ENCODE assay signal across 30 mouse cellular contexts in the genomic region with DNA sequence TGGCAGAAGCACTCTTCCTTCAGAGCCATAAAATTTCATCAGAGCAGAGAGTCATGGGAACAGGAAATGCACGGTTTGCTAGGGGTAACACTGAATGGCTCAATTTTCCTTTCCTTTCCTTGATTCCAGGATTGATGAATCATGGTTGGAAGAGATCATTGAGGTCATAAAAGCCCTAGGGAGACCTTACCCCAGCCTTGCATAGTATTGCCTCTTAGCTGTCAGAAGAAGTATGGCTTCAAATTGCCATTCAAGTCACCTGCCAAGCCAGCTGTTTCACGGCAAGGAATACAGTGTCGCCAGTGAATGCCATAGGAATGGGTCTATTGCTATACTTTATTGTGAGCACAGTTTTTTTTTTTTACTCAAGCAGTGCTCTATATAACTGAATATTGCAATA.
A peak's percentile ranks its signal among the peaks of the same experiment; 100 is the strongest.
DNase-seq lines count a peak whose midpoint lies in the region; ATAC-seq and TF ChIP-seq lines count a peak whose summit lies in the region.
"Had no signal": no experiment of that assay in that cellular context is flagged by ENCODE, and none has a peak within 500 bp of the region (broad histone marks: within the 10 kb centered on the region; RNA-seq: fewer than 3 reads in every experiment).

No protein-coding gene starts in this region.

- no peak for ATAC-seq in midbrain, embryonic 14.5 days (ENCODE audit: low FRiP score, low TSS enrichment)
- ATAC-seq in hindbrain, postnatal 0 days, result no peak
- ATAC-seq: activated CD4-positive, CD25-positive, alpha-beta regulatory T cell, adult 4 months; CD4-positive, CD25-positive, alpha-beta regulatory T cell, adult 4 months; forebrain, embryonic 13.5 days; forebrain, embryonic 16.5 days; intestine, embryonic 15.5 days had no signal

- no peak overlapping the region for H3K9ac ChIP-seq in midbrain, embryonic 14.5 days (replicated peaks; ENCODE audit: low read length)
- H3K9ac ChIP-seq in hindbrain, postnatal 0 days (replicated peaks; ENCODE audit: low read length), result no peak overlapping the region
- H3K9ac ChIP-seq: embryonic facial prominence, embryonic 13.5 days; forebrain, embryonic 13.5 days; hindbrain, embryonic 15.5 days; intestine, embryonic 15.5 days had no signal

- no peaks in the 10 kb centered on the region for H3K36me3 ChIP-seq in C2C12 (ENCODE audit: control insufficient read depth, insufficient read depth)
- no peaks in the 10 kb centered on the region for H3K36me3 ChIP-seq in midbrain, embryonic 14.5 days (ENCODE audit: control insufficient read depth, insufficient read depth, low read length)
- no peaks in the 10 kb centered on the region for H3K36me3 ChIP-seq in hindbrain, postnatal 0 days (ENCODE audit: insufficient read depth, low read length)
- H3K36me3 ChIP-seq: embryonic facial prominence, embryonic 10.5 days; embryonic facial prominence, embryonic 13.5 days; forebrain, embryonic 10.5 days; hindbrain, embryonic 15.5 days; intestine, embryonic 15.5 days had no signal

- H3K27me3 ChIP-seq in C2C12 (ENCODE audit: control insufficient read depth, insufficient read depth, insufficient read length), result no peaks in the 10 kb centered on the region
- no peaks in the 10 kb centered on the region for H3K27me3 ChIP-seq in midbrain, embryonic 14.5 days (ENCODE audit: control insufficient read depth, insufficient read depth, low read length)
- H3K27me3 ChIP-seq in hindbrain, postnatal 0 days (ENCODE audit: insufficient read depth, low read length), result no peaks in the 10 kb centered on the region
- H3K27me3 ChIP-seq: embryonic facial prominence, embryonic 13.5 days; forebrain, embryonic 13.5 days; hindbrain, embryonic 15.5 days; intestine, embryonic 15.5 days had no signal

- H3K4me3 ChIP-seq in C2C12 (ENCODE audit: insufficient read depth, poor library complexity, severe bottlenecking), result no peak overlapping the region
- no peak overlapping the region for H3K4me3 ChIP-seq in midbrain, embryonic 14.5 days (replicated peaks; ENCODE audit: low read depth, low read length)
- H3K4me3 ChIP-seq in hindbrain, postnatal 0 days (ENCODE audit: low read length), result no peak overlapping the region
- H3K4me3 ChIP-seq: embryonic facial prominence, embryonic 10.5 days; embryonic facial prominence, embryonic 13.5 days; erythroblast, embryonic 14.5 days; forebrain, embryonic 10.5 days; forebrain, embryonic 13.5 days; gastrocnemius, adult 2 months; hindbrain, embryonic 15.5 days; intestine, embryonic 15.5 days had no signal

- DNase-seq in heart, adult 9 months (ENCODE audit: low spot score in 2 of 2), result peak; percentile 35 to 40
- no peak for DNase-seq in heart, postnatal 14 days
- peak; percentile 49 for DNase-seq in fibroblast of lung, adult 2 months (ENCODE audit: low read depth)
- no peak for DNase-seq in midbrain, embryonic 14.5 days
- DNase-seq in embryo, embryonic 10.5 days (ENCODE audit: low spot score), result no peak
- no peak for DNase-seq in hindbrain, postnatal 0 days (ENCODE audit: low spot score)
- DNase-seq: adrenal gland, postnatal 10 days; adrenal gland, postnatal 36 days; B cell, adult 2 months; cerebellum, adult 18-20 months; cerebellum, adult 9-11 months; cerebellum, postnatal 25 days; embryo, embryonic 11 days; gastrocnemius, adult 2 months; gastrocnemius, postnatal 14 days; heart, postnatal 4 days; kidney, adult 11 months; kidney, adult 8-10 months had no signal

- no peaks in the 10 kb centered on the region for H3K79me3 ChIP-seq in C2C12 (ENCODE audit: low read depth)

- H3K27ac ChIP-seq in midbrain, embryonic 14.5 days (replicated peaks; ENCODE audit: low read depth, low read length), result no peak overlapping the region
- H3K27ac ChIP-seq in hindbrain, postnatal 0 days, result no peak overlapping the region
- H3K27ac ChIP-seq: embryonic facial prominence, embryonic 10.5 days; embryonic facial prominence, embryonic 13.5 days; forebrain, embryonic 10.5 days; forebrain, embryonic 13.5 days; gastrocnemius, adult 2 months; hindbrain, embryonic 15.5 days; intestine, embryonic 15.5 days had no signal

- TF ChIP-seq CTCF in C2C12 (IDR thresholded peaks at IDR 0.05; ENCODE audit: control insufficient read depth, insufficient read depth, insufficient read length), result no peak
- no peak for TF ChIP-seq CTCF in hindbrain, postnatal 0 days (IDR thresholded peaks at IDR 0.05; ENCODE audit: low read depth)

- no peak overlapping the region for H3K4me2 ChIP-seq in midbrain, embryonic 14.5 days (ENCODE audit: low read length)
- no peak overlapping the region for H3K4me2 ChIP-seq in hindbrain, postnatal 0 days (ENCODE audit: low read depth, low read length)
- H3K4me2 ChIP-seq: embryonic facial prominence, embryonic 13.5 days; forebrain, embryonic 13.5 days; heart, embryonic 11.5 days; hindbrain, embryonic 15.5 days; intestine, embryonic 15.5 days had no signal

- no peak overlapping the region for H3ac ChIP-seq in C2C12 (ENCODE audit: control insufficient read depth, insufficient read length, low read depth)

- WGBS in midbrain, embryonic 14.5 days, result 86% methylated on average over 3 of the region's 3 CpGs
- 91% methylated on average over 3 of the region's 3 CpGs for WGBS in hindbrain, postnatal 0 days

- no peaks in the 10 kb centered on the region for H3K9me3 ChIP-seq in midbrain, embryonic 14.5 days (ENCODE audit: control insufficient read depth, low read length)
- no peaks in the 10 kb centered on the region for H3K9me3 ChIP-seq in hindbrain, postnatal 0 days (ENCODE audit: low read length)
- H3K9me3 ChIP-seq: embryonic facial prominence, embryonic 10.5 days; embryonic facial prominence, embryonic 13.5 days; forebrain, embryonic 10.5 days; forebrain, embryonic 13.5 days; hindbrain, embryonic 15.5 days; intestine, embryonic 15.5 days had no signal

- no peaks in the 10 kb centered on the region for H3K79me2 ChIP-seq in C2C12 (ENCODE audit: control insufficient read depth, insufficient read depth)

- intact Hi-C loops in heart, postnatal 14 days (cut with DNase I), result no loop called here

- H3K4me1 ChIP-seq in midbrain, embryonic 14.5 days (ENCODE audit: control insufficient read depth, insufficient read depth, low read length), result no peaks in the 10 kb centered on the region
- H3K4me1 ChIP-seq in hindbrain, postnatal 0 days (ENCODE audit: insufficient read depth, low read length), result no peaks in the 10 kb centered on the region
- H3K4me1 ChIP-seq: embryonic facial prominence, embryonic 10.5 days; embryonic facial prominence, embryonic 13.5 days; forebrain, embryonic 10.5 days; forebrain, embryonic 13.5 days; hindbrain, embryonic 15.5 days; intestine, embryonic 15.5 days had no signal

TF ChIP-seq in C2C12, 6 proteins besides CTCF, POLR2A, EP300 and RAD21:
- TF ChIP-seq MYOD1 (IDR thresholded peaks at IDR 0.05; ENCODE audit: control insufficient read depth, insufficient read length, low read depth) (peak; percentile 57), USF1 (IDR thresholded peaks at IDR 0.05; ENCODE audit: low read depth) (no peak), MAX (IDR thresholded peaks at IDR 0.05) (peak; percentile 42), FOSL1 (IDR thresholded peaks at IDR 0.05; ENCODE audit: insufficient read depth, low read length, poor library complexity, severe bottlenecking) (no peak)

Comparison
In these comparisons a context has a peak if more than half of its experiments do, and no peak if none do; other contexts are left out.
1. DNase-seq: peak in heart, adult 9 months (2 of 2) and fibroblast of lung, adult 2 months (single experiment); none in heart, postnatal 14 days (0 of 2), midbrain, embryonic 14.5 days (single experiment), embryo, embryonic 10.5 days (single experiment) and hindbrain, postnatal 0 days (single experiment).